ENCODE assay signal across 9 mouse cellular contexts in genomic region chr5:148370624-148371023, GRCm38 (mm10). TPM values are rescaled to one million over a fixed set of nuclear protein-coding genes. Genes with fewer than 3 reads are reported as not detected.
DNase-seq lines count a peak whose midpoint lies in the region; ATAC-seq and TF ChIP-seq lines count a peak whose summit lies in the region.
"Had no signal": no experiment of that assay in that cellular context is flagged by ENCODE, and none has a peak within 500 bp of the region (broad histone marks: within the 10 kb centered on the region; RNA-seq: fewer than 3 reads in every experiment).

No protein-coding gene starts in this region.

- no peaks in the 10 kb centered on the region for H3K9me3 ChIP-seq in limb, embryonic 11.5 days (ENCODE audit: control insufficient read depth, low read length)
- H3K9me3 ChIP-seq in limb, embryonic 10.5 days (replicated peaks), result no peaks in the 10 kb centered on the region; the same call in 1 of the 2 replicates
- no peaks in the 10 kb centered on the region for H3K9me3 ChIP-seq in stomach, postnatal 0 days (ENCODE audit: control insufficient read depth, low read length)
- no peaks in the 10 kb centered on the region for H3K9me3 ChIP-seq in forebrain, embryonic 16.5 days (ENCODE audit: control insufficient read depth, low read length)

- 94% methylated on average over 1 of the region's 1 CpGs for WGBS in limb, embryonic 11.5 days
- 100% methylated on average over 1 of the region's 1 CpGs for WGBS in limb, embryonic 10.5 days
- 100% methylated on average over 1 of the region's 1 CpGs for WGBS in stomach, postnatal 0 days
- 81% methylated on average over 1 of the region's 1 CpGs for WGBS in forebrain, embryonic 16.5 days

- H3K27me3 ChIP-seq in limb, embryonic 11.5 days (ENCODE audit: control insufficient read depth, insufficient read depth, low read length), result no peaks in the 10 kb centered on the region
- no peaks in the 10 kb centered on the region for H3K27me3 ChIP-seq in limb, embryonic 10.5 days (ENCODE audit: low read depth, poor library complexity, severe bottlenecking)
- H3K27me3 ChIP-seq in stomach, postnatal 0 days (ENCODE audit: control insufficient read depth, insufficient read depth, low read length), result no peaks in the 10 kb centered on the region
- H3K27me3 ChIP-seq in forebrain, embryonic 16.5 days (replicated peaks; ENCODE audit: control insufficient read depth, insufficient read depth, low read length), result no peaks in the 10 kb centered on the region

- H3K4me2 ChIP-seq in limb, embryonic 11.5 days (ENCODE audit: low read depth, severe bottlenecking), result no peak overlapping the region
- H3K4me2 ChIP-seq in stomach, postnatal 0 days (replicated peaks; ENCODE audit: low read depth), result no peak overlapping the region
- no peak overlapping the region for H3K4me2 ChIP-seq in forebrain, embryonic 16.5 days (ENCODE audit: low read length)

- peak; percentile 58 for DNase-seq in limb, embryonic 11.5 days (ENCODE audit: low spot score)
- DNase-seq in limb, embryonic 10.5 days (ENCODE audit: low spot score), result no peak
- DNase-seq in T-cell, adult 2 months (ENCODE audit: low spot score), result peak; percentile 40
- DNase-seq in forelimb bud, embryonic 11.5 days (ENCODE audit: low read depth, low spot score), result peak; percentile 32
- DNase-seq in stomach, postnatal 0 days (ENCODE audit: low spot score), result peak; percentile 52
- no peak for DNase-seq in urinary bladder, postnatal 14 days (ENCODE audit: low spot score)
- DNase-seq in heart, postnatal 25 days (ENCODE audit: low spot score), result no peak

- peak; percentile 76 for TF ChIP-seq CTCF in stomach, postnatal 0 days (IDR thresholded peaks at IDR 0.05; ENCODE audit: low read depth)

- H3K36me3 ChIP-seq in limb, embryonic 11.5 days (ENCODE audit: control insufficient read depth, insufficient read depth, low read length), result peaks cover 4% of the 10 kb centered on the region; the same call in 1 of the 2 replicates
- peaks cover 11% of the 10 kb centered on the region for H3K36me3 ChIP-seq in limb, embryonic 10.5 days
- H3K36me3 ChIP-seq in stomach, postnatal 0 days (ENCODE audit: control insufficient read depth, insufficient read depth, low read length), result no peaks in the 10 kb centered on the region
- no peaks in the 10 kb centered on the region for H3K36me3 ChIP-seq in forebrain, embryonic 16.5 days (ENCODE audit: control insufficient read depth, insufficient read depth)

- H3K4me3 ChIP-seq in limb, embryonic 11.5 days (ENCODE audit: low read depth, low read length), result no peak overlapping the region
- H3K4me3 ChIP-seq in limb, embryonic 10.5 days, result no peak overlapping the region
- H3K4me3 ChIP-seq in stomach, postnatal 0 days (ENCODE audit: low read depth, low read length), result no peak overlapping the region
- no peak overlapping the region for H3K4me3 ChIP-seq in forebrain, embryonic 16.5 days (replicated peaks; ENCODE audit: low read length)
- H3K4me3 ChIP-seq: erythroblast, embryonic 14.5 days had no signal

- no peaks in the 10 kb centered on the region for H3K4me1 ChIP-seq in limb, embryonic 11.5 days (ENCODE audit: control insufficient read depth, insufficient read depth, low read length)
- peaks cover 12% of the 10 kb centered on the region for H3K4me1 ChIP-seq in limb, embryonic 10.5 days
- no peaks in the 10 kb centered on the region for H3K4me1 ChIP-seq in stomach, postnatal 0 days (replicated peaks; ENCODE audit: control insufficient read depth, insufficient read depth)
- no peaks in the 10 kb centered on the region for H3K4me1 ChIP-seq in forebrain, embryonic 16.5 days (replicated peaks; ENCODE audit: control insufficient read depth, insufficient read depth, low read length)

- TF ChIP-seq EP300 in stomach, postnatal 0 days (optimal IDR thresholded peaks at IDR 0.05), result no peak

- ATAC-seq in limb, embryonic 11.5 days (ENCODE audit: insufficient number of reproducible peaks, low FRiP score, low TSS enrichment, low read depth), result no peak
- no peak for ATAC-seq in stomach, postnatal 0 days (ENCODE audit: low FRiP score, low TSS enrichment)
- ATAC-seq in forebrain, embryonic 16.5 days, result no peak

- no peak overlapping the region for H3K9ac ChIP-seq in limb, embryonic 11.5 days (ENCODE audit: low read length)
- H3K9ac ChIP-seq in stomach, postnatal 0 days (ENCODE audit: low read length), result no peak overlapping the region
- H3K9ac ChIP-seq in forebrain, embryonic 16.5 days (replicated peaks; ENCODE audit: low read depth, low read length), result no peak overlapping the region

- H3K27ac ChIP-seq in limb, embryonic 11.5 days (replicated peaks; ENCODE audit: low read depth, low read length), result no peak overlapping the region
- H3K27ac ChIP-seq in limb, embryonic 10.5 days, result no peak overlapping the region
- no peak overlapping the region for H3K27ac ChIP-seq in stomach, postnatal 0 days (replicated peaks)
- H3K27ac ChIP-seq in forebrain, embryonic 16.5 days (ENCODE audit: low read length), result no peak overlapping the region

- intact Hi-C loops in heart, postnatal 25 days (cut with DNase I), result loop anchor here (5.0 kb wide), 1 partner anchor 47 kb away; no protein-coding TSS in a partner anchor

RNA-seq across cellular contexts. Expression of gene Slc7a1, which starts 29.1 kb away (rescaled TPM):
- 16.4 and 20.4 TPM in 2 replicates for polyA plus RNA-seq in limb, embryonic 11.5 days (2014; fragmentation: Nextera tagmentation; extraction: Ambion mirVana)
- polyA plus RNA-seq in limb, embryonic 10.5 days (2016; fragmentation: Nextera tagmentation; extraction: Ambion mirVana), result 13.2 and 17.8 TPM in 2 replicates
- 17.8 and 20.9 TPM in 2 replicates for polyA plus RNA-seq in stomach, postnatal 0 days (2015; fragmentation: Nextera tagmentation; extraction: Ambion mirVana)
- 10 to 100 TPM; 10.7 to 15.0 TPM for total RNA-seq in heart, postnatal 25 days (2021)
- polyA plus RNA-seq in forebrain, embryonic 16.5 days (2015; fragmentation: Nextera tagmentation; extraction: Ambion mirVana), result 39.3 and 42.6 TPM in 2 replicates

Comparison
In these comparisons a context has a peak if more than half of its experiments do, and no peak if none do; other contexts are left out.
1. DNase-seq: peak in limb, embryonic 11.5 days (single experiment), T-cell, adult 2 months (single experiment), forelimb bud, embryonic 11.5 days (single experiment) and stomach, postnatal 0 days (single experiment); none in limb, embryonic 10.5 days (single experiment), urinary bladder, postnatal 14 days (single experiment) and heart, postnatal 25 days (single experiment).